Mouse (Mus musculus) thymus, adult 2 months (tissue): ENCODE measurements at regions not wholly inside any gene's neighbourhood (a gene's known extent, or its start where the extent isn't known, plus 50 kb on each side); places are given as distances from the start of the nearest gene placed in this dataset.

Experiments used
- DNase-seq: peaks from one replicate; pipeline ENCODE4 v3.0.0; 2021
- H3K27ac ChIP-seq: fragments of 200-500 bp; 2 replicates; pipeline ENCODE4 v1.5.1; 2012; ENCODE audit warnings: low read length, control low read depth; ENCODE audit not compliant: control insufficient read depth, insufficient read depth
- H3K27me3 ChIP-seq: fragments of 200-500 bp; 2 replicates; pipeline ENCODE4 v1.6.1; 2012; ENCODE audit warnings: mild to moderate bottlenecking, low read length, moderate library complexity, mixed read lengths; ENCODE audit not compliant: control insufficient read depth, insufficient read depth
- H3K36me3 ChIP-seq: fragments of 200-500 bp; 2 replicates; pipeline ENCODE4 v1.6.1; 2012; ENCODE audit warnings: mild to moderate bottlenecking, low read length, moderate library complexity; ENCODE audit not compliant: control insufficient read depth, insufficient read depth
- H3K4me1 ChIP-seq: fragments of 200-500 bp; replicated peaks from 2 replicates; pipeline ENCODE4 v1.6.1; 2012; ENCODE audit warnings: low read length; ENCODE audit not compliant: control insufficient read depth, insufficient read depth
- H3K4me3 ChIP-seq: fragments of 200-500 bp; 2 replicates; pipeline ENCODE4 v1.5.1; 2012; ENCODE audit warnings: mild to moderate bottlenecking, low read length, control low read depth, moderate library complexity; ENCODE audit not compliant: control insufficient read depth, insufficient read depth
- CTCF ChIP-seq: fragments of 200-500 bp; IDR thresholded peaks from 2 replicates; pipeline ENCODE4 v1.5.1; 2012; ENCODE audit warnings: mild to moderate bottlenecking, control low read depth, low read length, moderate library complexity, borderline replicate concordance; ENCODE audit not compliant: control insufficient read depth, poor library complexity, insufficient read depth; ENCODE audit errors: extremely low read depth
- POLR2A ChIP-seq: fragments of 200-500 bp; IDR thresholded peaks from 2 replicates; pipeline ENCODE4 v1.6.1; 2012; ENCODE audit warnings: mild to moderate bottlenecking, low read length, control low read depth, moderate library complexity; ENCODE audit not compliant: control insufficient read depth, poor library complexity, insufficient read depth; ENCODE audit errors: extremely low read depth
- WGBS: fragments of 180-500 bp; shearing (Covaris S2); methylation state at CpG from one replicate; pipeline ENCODE4 v1.1.7; 2018; 5-methylcytosine and 5-hydroxymethylcytosine counted together

- H3K4me3 ChIP-seq, result no peak overlapping the region
- peaks cover 3% of the 10 kb centered on the region; the same call in 1 of the 2 replicates for H3K4me1 ChIP-seq
- H3K27me3 ChIP-seq, result no peaks in the 10 kb centered on the region
- no peak overlapping the region for H3K27ac ChIP-seq
- no peak for DNase-seq
- H3K36me3 ChIP-seq, result no peaks in the 10 kb centered on the region
- 94% methylated on average over 2 of the region's 2 CpGs for WGBS
- TF ChIP-seq POLR2A, result no peak
- no peak for TF ChIP-seq CTCF
These were observed 222.0 kb downstream of the Enc1 start for GRCm38 (mm10) chr13:97462884-97463235.

GRCm38 (mm10) chr13:97462110-97462883 is 221.4 kb downstream of the Enc1 start:
- Histone ChIP-seq H3K4me3 (no peak overlapping the region), H3K36me3 (no peaks in the 10 kb centered on the region), H3K27me3 (no peaks in the 10 kb centered on the region), H3K27ac (no peak overlapping the region), H3K4me1 (peaks cover 3% of the 10 kb centered on the region; the same call in 1 of the 2 replicates)
- TF ChIP-seq CTCF, result no peak
- TF ChIP-seq POLR2A, result no peak
- DNase-seq, result no peak
- 49% methylated on average over 13 of the region's 13 CpGs for WGBS

GRCm38 (mm10) chr13:97461207-97461606 is 220.3 kb downstream of the Enc1 start:
- 98% methylated on average over 4 of the region's 4 CpGs for WGBS

GRCm38 (mm10) chr13:97459106-97459505 is 218.2 kb downstream of the Enc1 start:
- TF ChIP-seq CTCF, result no peak
- TF ChIP-seq POLR2A, result no peak
- H3K4me3 ChIP-seq, result no peak overlapping the region
- no peaks in the 10 kb centered on the region for H3K36me3 ChIP-seq
- WGBS, result 92% methylated on average over 7 of the region's 7 CpGs
- H3K27me3 ChIP-seq, result no peaks in the 10 kb centered on the region
- peaks cover 15% of the 10 kb centered on the region for H3K4me1 ChIP-seq
- H3K27ac ChIP-seq, result no peak overlapping the region
- DNase-seq, result no peak

More at GRCm38 (mm10) chr13:97461207-97461606, 220.3 kb downstream of the Enc1 start:
- Histone ChIP-seq H3K27me3 (no peaks in the 10 kb centered on the region), H3K36me3 (no peaks in the 10 kb centered on the region), H3K4me1 (peaks cover 7% of the 10 kb centered on the region), H3K4me3 (no peak overlapping the region), H3K27ac (no peak overlapping the region)
- TF ChIP-seq POLR2A, result no peak
- no peak for TF ChIP-seq CTCF
- DNase-seq, result no peak

- H3K4me1 ChIP-seq, result peaks cover 30% of the 10 kb centered on the region
- 93% methylated on average over 6 of the region's 6 CpGs for WGBS
- H3K27me3 ChIP-seq, result no peaks in the 10 kb centered on the region
- H3K27ac ChIP-seq, result no peak overlapping the region
- no peak for TF ChIP-seq CTCF
- TF ChIP-seq POLR2A, result no peak
- no peak overlapping the region for H3K4me3 ChIP-seq
- DNase-seq, result no peak
- no peaks in the 10 kb centered on the region for H3K36me3 ChIP-seq
These were observed 215.1 kb downstream of the Enc1 start for GRCm38 (mm10) chr13:97455961-97456360.

- TF ChIP-seq CTCF (no peak), POLR2A (no peak)
- Histone ChIP-seq H3K27me3 (no peaks in the 10 kb centered on the region), H3K4me1 (peaks cover 38% of the 10 kb centered on the region), H3K4me3 (no peak overlapping the region), H3K36me3 (no peaks in the 10 kb centered on the region), H3K27ac (no peak overlapping the region)
- 90% methylated on average over 8 of the region's 8 CpGs for WGBS
- DNase-seq, result no peak
These were observed 213.8 kb downstream of the Enc1 start for GRCm38 (mm10) chr13:97454715-97455114.

GRCm38 (mm10) chr13:97453469-97453868 is 212.6 kb downstream of the Enc1 start:
- TF ChIP-seq POLR2A, result no peak
- no peak for TF ChIP-seq CTCF
- H3K27me3 ChIP-seq, result no peaks in the 10 kb centered on the region
- H3K4me3 ChIP-seq, result no peak overlapping the region
- H3K27ac ChIP-seq, result no peak overlapping the region
- no peaks in the 10 kb centered on the region for H3K36me3 ChIP-seq
- WGBS, result 95% methylated on average over 6 of the region's 6 CpGs
- peaks cover 38% of the 10 kb centered on the region for H3K4me1 ChIP-seq
- no peak for DNase-seq
